Mouse (Mus musculus) CH12.LX (cell line): ENCODE measurements around the gene Catsperz.

ENCODE experiments used
- CTCF ChIP-seq, 2 experiments: IDR thresholded peaks in 1 of 2; conservative IDR thresholded peaks in 1 of 2; 2 replicates each; pipeline ENCODE4 v1.5.1; 2011 to 2012; ENCODE audit warnings: low read depth in 2 of 2, low read length in 2 of 2, improper control_type of control experiment in 1 of 2, inconsistent platforms in 1 of 2, mild to moderate bottlenecking in 1 of 2, moderate library complexity in 1 of 2
- ETS1 ChIP-seq: conservative IDR thresholded peaks from 2 replicates; pipeline ENCODE4 v1.6.1; 2012; ENCODE audit warnings: low read depth, mild to moderate bottlenecking, inconsistent platforms, low read length, improper control_type of control experiment, moderate library complexity
- MAZ ChIP-seq: IDR thresholded peaks from 2 replicates; pipeline ENCODE4 v1.6.1; 2012; ENCODE audit warnings: low read depth, mild to moderate bottlenecking, inconsistent platforms, low read length, improper control_type of control experiment, moderate library complexity
- MEF2A ChIP-seq: IDR thresholded peaks from 2 replicates; pipeline ENCODE4 v1.6.1; 2014; ENCODE audit warnings: low read depth, mild to moderate bottlenecking, inconsistent platforms, low read length, improper control_type of control experiment, borderline replicate concordance
- MYC ChIP-seq: IDR thresholded peaks from 2 replicates; pipeline ENCODE4 v1.6.1; 2011; ENCODE audit warnings: low read depth, mild to moderate bottlenecking, improper control_type of control experiment, low read length
- POLR2A ChIP-seq: IDR thresholded peaks from 2 replicates; pipeline ENCODE4 v1.6.1; 2011; ENCODE audit warnings: low read depth, mild to moderate bottlenecking, improper control_type of control experiment, low read length
- POLR2AphosphoS2 ChIP-seq: IDR thresholded peaks from 2 replicates; pipeline ENCODE4 v1.6.1; 2011; ENCODE audit warnings: low read depth, low read length, improper control_type of control experiment
- ZNF384 ChIP-seq: IDR thresholded peaks from 2 replicates; pipeline ENCODE4 v1.6.1; 2012; ENCODE audit warnings: low read depth, low read length, improper control_type of control experiment, inconsistent platforms

GRCm38 (mm10) chr19:6922901-6923735 lies 2.1 kb downstream of the Catsperz start:
- TF ChIP-seq POLR2AphosphoS2 (no peak), MAZ (no peak), MEF2A (no peak), POLR2A (no peak), CTCF (conservative IDR thresholded peaks at IDR 0.05 in 1 of 2, IDR thresholded peaks at IDR 0.05 in 1 of 2; ENCODE audit: low read depth in 2 of 2, low read length in 2 of 2) (no peak), ZNF384 (no peak), MYC (no peak), ETS1 (no peak)
